Mouse (Mus musculus) embryo, embryonic 10 days (tissue): ENCODE results near the gene Micu1.
A peak's percentile ranks its signal among the peaks of the same experiment; 100 is the strongest.

Experiments used
- DNase-seq: peaks from one replicate; pipeline ENCODE4 v3.0.0-alpha.2; 2015; ENCODE audit warnings: low spot score

Micu1 gene

DNA sequence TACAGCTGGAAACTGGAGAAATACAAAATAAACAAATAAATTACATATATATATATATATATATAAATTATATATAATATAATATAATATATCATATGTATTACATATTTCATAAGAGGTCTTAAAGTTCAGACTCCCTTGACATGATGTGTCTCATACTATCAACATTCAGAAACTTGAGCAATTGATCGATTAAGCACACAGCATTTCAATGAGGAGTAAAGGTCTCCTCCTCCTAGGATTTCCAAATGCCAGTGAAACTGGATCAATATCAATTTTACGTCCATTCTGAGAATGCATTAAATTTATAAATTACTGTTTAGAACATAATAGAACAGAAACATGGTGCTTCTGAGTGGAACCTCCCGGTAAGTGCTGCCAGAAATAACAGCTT lies 71.9 kb downstream of the Micu1 start:
- DNase-seq, result no peak

- DNase-seq, result no peak
Measured at GRCm38 (mm10) chr10:59777246-59777645, 75.0 kb downstream of the Micu1 start.

DNA sequence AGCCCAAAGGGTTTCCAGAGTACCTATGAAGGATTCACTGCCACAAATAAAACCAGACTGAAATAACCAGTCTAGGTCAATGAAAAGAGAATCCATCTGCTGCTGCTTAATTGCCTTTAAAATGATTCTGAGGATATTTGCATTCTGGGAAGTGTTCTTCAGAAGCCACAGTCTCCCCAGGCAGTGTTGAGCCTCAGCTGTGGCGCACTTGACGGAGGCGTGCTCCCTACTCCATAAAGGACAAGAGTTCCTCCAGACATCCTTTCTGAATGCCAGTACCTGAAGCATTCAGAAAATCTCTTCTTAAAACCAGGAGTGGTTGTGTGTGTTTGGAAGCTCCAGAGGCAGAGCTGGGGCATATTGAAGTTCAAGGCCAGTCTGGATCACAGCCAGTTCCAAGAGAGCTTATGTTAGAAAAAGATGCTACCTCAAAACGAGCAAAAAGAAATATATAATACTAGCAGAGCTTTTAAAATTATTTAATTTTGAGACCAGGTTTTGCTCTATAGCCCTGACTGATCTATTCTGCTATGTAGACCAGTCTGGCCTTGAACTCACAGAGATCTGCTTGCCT lies 75.9 kb downstream of the Micu1 start:
- no peak for DNase-seq

- DNase-seq, result no peak
Measured at GRCm38 (mm10) chr10:59780698-59781097, 78.4 kb downstream of the Micu1 start.

GRCm38 (mm10) chr10:59781205-59781931 lies 79.1 kb downstream of the Micu1 start:
- DNase-seq, result no peak

DNA sequence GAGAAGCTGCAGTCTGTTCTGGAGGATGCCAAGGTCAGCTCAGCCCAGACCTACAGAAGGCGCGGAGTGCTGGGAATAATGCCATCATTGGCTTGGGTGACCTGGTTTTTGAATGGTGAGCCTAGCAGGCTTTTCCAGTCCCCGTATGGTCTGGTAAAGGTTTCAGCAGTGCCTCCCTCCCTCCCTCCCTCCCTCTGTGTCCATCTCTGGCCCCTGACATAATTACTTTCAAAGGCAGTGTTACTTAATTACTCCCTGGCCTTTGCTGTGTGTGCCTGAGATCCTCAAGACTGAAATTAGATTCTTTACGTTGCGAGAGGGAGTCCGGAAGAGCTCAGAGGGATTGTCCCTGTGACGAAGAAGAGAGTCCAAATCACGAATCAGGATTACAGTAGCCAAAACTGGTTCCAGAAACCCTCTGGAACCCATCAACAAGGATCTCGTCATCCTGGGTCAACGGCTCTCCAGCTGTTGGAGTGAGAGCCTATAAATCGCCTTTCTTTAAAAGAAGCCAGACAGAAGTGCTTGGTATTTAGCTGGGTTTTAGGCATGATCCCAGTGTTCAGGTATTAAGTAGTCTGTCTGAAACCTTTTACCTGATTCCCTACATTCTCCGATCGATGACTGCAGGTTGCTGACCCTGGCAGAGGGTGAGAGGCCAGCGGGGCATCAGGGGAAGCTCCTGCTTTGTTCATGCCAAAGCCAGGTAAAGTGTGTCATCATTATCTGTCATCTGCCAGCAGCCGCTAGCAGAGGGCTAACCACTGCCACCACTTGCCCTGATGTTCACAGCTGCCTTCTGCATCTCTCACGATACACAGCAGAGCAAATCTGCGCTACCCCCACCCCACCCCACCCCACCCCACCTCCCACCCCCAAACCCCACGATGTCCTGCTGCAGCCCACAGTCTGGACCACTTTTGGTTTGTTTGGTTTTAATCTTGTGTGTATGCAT lies 82.7 kb downstream of the Micu1 start:
- no peak for DNase-seq

- peak; percentile 46 for DNase-seq
Measured at GRCm38 (mm10) chr10:59786289-59786688, 84.0 kb downstream of the Micu1 start.

DNA sequence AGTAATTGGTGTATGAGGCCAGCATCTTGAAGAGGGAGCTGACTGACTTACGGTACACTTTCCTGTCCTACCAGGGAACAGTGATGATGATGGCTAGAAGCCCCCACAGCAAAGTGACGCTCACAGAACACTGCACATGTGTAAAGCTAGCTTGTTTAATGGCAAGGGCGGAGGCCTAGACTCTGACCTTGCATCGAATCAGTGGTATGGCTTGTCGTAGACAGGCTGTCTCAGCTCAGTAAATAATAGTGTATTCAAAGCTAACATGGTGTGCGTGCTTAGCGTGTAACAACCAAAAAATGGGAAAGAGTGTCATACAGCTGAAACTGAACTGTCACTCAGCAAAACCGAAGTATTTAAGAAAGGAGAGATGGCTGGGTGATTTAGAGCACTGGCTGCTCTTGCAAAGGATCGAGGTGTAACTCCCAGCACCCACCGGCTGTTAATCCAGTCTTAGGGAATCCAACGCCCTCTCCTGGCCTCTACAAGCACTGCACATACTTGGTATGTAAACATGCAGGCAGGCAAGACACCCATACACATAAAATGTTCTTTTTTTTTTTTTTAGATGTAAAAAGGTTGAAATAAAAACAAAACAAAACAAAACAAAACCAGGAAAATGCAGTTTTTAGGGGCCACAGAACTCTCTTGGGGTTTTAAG lies 85.0 kb downstream of the Micu1 start:
- no peak for DNase-seq

DNA sequence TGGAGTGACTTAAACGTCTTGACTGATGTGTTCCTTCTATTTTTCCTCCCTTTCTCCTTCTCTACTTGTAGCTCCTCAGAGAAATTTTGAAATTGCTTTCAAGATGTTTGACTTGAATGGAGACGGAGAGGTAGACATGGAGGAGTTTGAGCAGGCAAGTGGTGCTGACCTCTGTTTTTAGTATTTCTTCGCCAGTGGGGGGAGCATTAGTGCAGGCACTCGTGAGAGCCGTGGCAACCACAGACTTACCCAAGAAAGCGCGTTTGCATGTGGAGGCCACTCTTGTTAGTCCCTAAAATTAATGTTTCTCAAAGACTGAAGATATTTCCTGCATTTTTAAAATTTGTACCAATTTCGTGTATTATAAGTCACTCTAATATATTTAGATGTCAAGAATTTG lies 85.6 kb downstream of the Micu1 start:
- no peak for DNase-seq

- no peak for DNase-seq
Measured at GRCm38 (mm10) chr10:59790291-59790929, 88.1 kb downstream of the Micu1 start.

GRCm38 (mm10) chr10:59791896-59792295 lies 89.6 kb downstream of the Micu1 start:
- no peak for DNase-seq

DNA sequence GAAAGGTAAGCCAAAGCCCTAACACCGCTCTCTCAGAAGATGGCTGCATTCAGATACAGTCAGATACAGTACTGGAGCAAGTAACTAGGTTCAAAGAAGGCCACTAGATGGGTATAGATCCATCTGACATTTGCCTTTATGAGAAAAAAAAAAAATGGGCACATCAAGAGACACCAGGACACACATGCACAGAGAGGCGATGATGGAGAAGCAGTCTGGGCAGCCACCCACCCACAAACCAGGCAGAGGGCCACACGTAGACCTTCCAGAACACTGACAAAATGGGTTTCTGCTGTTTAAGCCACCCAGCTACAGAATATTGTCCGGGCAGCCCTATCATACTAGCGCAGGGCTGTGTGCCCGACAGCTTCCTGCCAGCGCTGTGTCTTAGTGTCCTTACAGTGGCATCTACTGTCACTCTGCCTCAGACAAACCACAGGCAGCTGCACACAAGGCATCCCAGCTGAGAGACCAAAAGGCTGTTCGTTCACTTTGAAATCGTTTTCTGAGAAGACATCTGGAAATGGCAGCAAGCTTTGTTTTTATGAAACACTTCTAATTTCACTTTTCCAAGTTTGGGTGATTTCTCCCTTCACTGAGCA lies 90.4 kb downstream of the Micu1 start:
- no peak for DNase-seq

GRCm38 (mm10) chr10:59793454-59793853 lies 91.2 kb downstream of the Micu1 start:
- DNase-seq, result no peak

DNA sequence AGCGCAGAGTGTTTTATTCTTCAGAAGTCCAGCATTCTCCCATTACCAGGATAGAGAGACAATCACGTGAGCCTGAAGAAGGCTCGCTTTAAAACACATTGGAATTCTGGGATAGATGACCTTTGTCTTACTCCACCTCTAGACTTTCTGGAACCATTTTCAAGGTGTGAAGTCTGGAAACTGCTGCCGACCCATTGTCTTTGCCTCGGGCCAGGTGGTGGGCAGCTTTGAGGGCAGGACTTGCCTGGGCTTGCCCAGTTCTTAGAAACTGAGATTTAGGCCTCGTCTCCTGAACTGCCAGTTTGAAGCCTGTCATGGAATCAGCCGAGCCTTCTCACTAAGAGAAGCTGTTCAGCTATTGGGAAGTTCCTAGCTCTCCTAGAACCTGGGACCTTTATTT lies 92.8 kb downstream of the Micu1 start:
- DNase-seq, result no peak

DNA sequence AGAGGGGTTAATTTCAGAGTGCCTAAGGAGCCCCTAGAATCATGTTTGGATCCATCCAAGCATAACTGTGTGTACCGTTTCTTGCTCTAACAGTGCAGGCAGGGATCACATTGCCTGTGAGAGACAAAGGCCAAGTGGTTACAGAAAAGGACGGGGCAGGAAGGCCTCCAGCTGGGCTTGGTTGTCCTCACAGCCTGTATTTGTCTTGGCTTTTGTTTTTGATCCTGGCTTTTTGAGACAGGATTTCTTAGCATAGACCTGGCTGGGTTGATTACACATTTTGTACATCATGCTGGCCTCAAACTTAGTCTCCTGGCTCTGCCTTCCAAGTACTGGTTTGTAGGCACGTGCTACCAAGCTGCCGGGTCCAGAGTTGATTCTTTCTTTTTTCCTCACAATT lies 93.6 kb downstream of the Micu1 start:
- DNase-seq, result no peak

- DNase-seq, result no peak
Measured at GRCm38 (mm10) chr10:59798371-59798770, 96.1 kb downstream of the Micu1 start.

DNA sequence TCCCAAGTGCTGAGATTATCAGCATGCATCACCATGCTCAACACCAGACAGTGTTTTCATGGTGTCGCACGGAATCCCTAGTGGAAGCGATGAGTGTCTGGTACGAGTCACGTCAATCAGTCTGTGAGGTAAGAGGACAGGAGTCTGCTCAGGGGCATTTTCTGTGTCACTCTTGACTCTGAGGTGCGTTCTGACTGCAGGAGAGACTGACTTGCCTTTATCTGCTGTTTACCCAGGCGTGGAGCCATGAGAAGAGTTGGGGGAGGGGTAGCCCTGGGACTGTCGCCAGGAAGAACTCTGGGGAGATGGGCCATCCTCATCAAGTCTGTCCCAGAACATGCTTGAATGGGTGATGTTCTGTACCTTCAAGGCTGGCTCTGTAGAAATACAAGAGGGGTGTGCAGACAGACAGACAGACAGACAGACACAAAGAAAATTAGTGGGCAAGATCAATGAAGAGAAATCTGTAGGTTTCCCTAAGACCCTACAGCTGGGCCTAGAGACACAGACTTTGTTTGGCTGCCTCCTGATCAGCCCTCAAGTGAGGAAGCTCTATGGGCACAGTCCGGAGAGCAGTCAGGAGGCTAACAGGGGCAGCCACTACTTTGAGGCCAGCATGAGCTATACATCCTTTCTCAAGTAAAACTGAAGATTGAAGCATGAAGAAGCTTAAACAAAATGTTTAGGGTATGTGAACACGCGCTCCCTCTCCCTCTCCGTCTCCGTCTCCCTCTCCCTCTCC lies 97.2 kb downstream of the Micu1 start:
- DNase-seq, result no peak

DNA sequence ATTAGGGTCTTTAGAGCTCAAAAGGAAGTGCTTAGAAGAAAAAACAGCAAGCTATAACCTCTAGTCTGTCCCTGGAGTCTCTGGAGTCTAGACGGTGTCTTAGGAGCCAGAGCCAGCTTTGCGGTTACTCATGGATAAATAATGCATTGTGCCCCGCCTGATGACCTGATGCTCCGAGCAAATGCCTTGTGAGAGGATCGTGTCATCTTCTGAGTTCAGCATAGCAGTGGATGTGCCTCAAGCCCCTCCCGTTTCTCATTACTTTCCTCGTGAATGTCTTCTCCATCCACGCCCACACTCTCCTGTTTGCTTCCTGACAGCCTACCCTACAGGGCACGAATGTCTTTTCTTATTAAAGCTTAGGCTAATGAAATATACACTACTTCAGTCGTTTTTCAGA lies 97.9 kb downstream of the Micu1 start:
- peak; percentile 64 for DNase-seq

GRCm38 (mm10) chr10:59800826-59801501 lies 98.7 kb downstream of the Micu1 start:
- no peak for DNase-seq

DNA sequence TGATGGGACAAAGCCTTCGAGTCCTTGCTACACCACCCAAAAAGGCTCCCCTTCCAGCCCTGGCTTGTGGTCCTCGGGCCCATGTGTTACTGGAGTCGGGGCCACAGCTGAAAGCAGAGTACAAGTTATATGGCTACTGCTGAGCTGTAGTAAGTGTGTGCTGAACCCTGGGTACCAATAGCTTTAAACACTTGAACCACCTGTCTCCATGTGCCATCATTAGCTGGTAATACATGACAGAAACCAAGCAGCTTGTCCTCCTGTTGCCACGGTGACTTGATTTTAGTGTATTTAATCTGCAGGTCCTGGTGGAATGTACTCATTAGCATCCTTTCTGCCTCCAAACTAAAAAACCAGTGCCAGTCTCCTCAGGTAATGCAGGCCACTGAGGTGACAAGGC lies 106.4 kb downstream of the Micu1 start:
- DNase-seq, result no peak
